Mouse (Mus musculus): ENCODE data around the gene Bach1. TPM values are rescaled to one million over a fixed set of nuclear protein-coding genes. Genes with fewer than 3 reads are reported as not detected.

Bach1 gene
- 16.5 and 18.1 TPM in 2 replicates for polyA plus RNA-seq (2015; fragmentation: Nextera tagmentation; extraction: Ambion mirVana)

GRCm38 (mm10) chr16:87698692-87699305 lies at the start of gene Bach1:
TSS of gene Bach1 (plus strand) at chr16:87698945.
- Histone ChIP-seq H3K9ac (peak within 1 kb of the TSS; percentile 97), H3K27ac (peak within 1 kb of the TSS; percentile 89), H3K27me3 (no peaks in the 10 kb centered on the region), H3K4me1 (peaks cover 28% of the 10 kb centered on the region), H3K9me3 (no peaks in the 10 kb centered on the region), H3K4me3 (peak within 1 kb of the TSS; percentile 81), H3K4me2 (peak within 1 kb of the TSS; percentile 84), H3K36me3 (no peaks in the 10 kb centered on the region)
- under 1% methylated on average over 81 of the region's 84 CpGs for WGBS
- ATAC-seq (ENCODE audit: insufficient number of reproducible peaks, insufficient read depth, low FRiP score, low TSS enrichment, low read depth): peak; percentile 93

- no peak overlapping the region for H3K9ac ChIP-seq
- no peaks in the 10 kb centered on the region for H3K4me1 ChIP-seq
- H3K27ac ChIP-seq: no peak overlapping the region
- no peaks in the 10 kb centered on the region for H3K36me3 ChIP-seq
- WGBS: 70% methylated on average over 8 of the region's 8 CpGs
- H3K27me3 ChIP-seq: no peaks in the 10 kb centered on the region
- ATAC-seq (ENCODE audit: insufficient number of reproducible peaks, insufficient read depth, low FRiP score, low TSS enrichment, low read depth): no peak
- no peaks in the 10 kb centered on the region for H3K9me3 ChIP-seq
- H3K4me3 ChIP-seq: no peak overlapping the region
- no peak overlapping the region for H3K4me2 ChIP-seq
Observed at GRCm38 (mm10) chr16:87652344-87652743, 46.4 kb upstream of the Bach1 start.

GRCm38 (mm10) chr16:87652924-87653323 lies 45.8 kb upstream of the Bach1 start:
- Histone ChIP-seq H3K4me1 (no peaks in the 10 kb centered on the region), H3K36me3 (no peaks in the 10 kb centered on the region), H3K4me2 (no peak overlapping the region), H3K9me3 (no peaks in the 10 kb centered on the region), H3K27ac (no peak overlapping the region), H3K4me3 (no peak overlapping the region), H3K9ac (no peak overlapping the region), H3K27me3 (no peaks in the 10 kb centered on the region)
- WGBS: 77% methylated on average over 13 of the region's 13 CpGs
- ATAC-seq (ENCODE audit: insufficient number of reproducible peaks, insufficient read depth, low FRiP score, low TSS enrichment, low read depth): no peak

GRCm38 (mm10) chr16:87654016-87654575 lies 44.6 kb upstream of the Bach1 start:
- Histone ChIP-seq H3K9me3 (no peaks in the 10 kb centered on the region), H3K9ac (no peak overlapping the region), H3K36me3 (no peaks in the 10 kb centered on the region), H3K4me1 (0 out of 2 replicates have a peak, but pooled peaks cover 3% of the 10 kb centered on the region), H3K27ac (no peak overlapping the region), H3K27me3 (no peaks in the 10 kb centered on the region), H3K4me3 (no peak overlapping the region), H3K4me2 (no peak overlapping the region)
- 83% methylated on average over 11 of the region's 11 CpGs for WGBS
- ATAC-seq (ENCODE audit: insufficient number of reproducible peaks, insufficient read depth, low FRiP score, low TSS enrichment, low read depth): no peak

- Histone ChIP-seq H3K9me3 (no peaks in the 10 kb centered on the region), H3K27me3 (no peaks in the 10 kb centered on the region), H3K36me3 (no peaks in the 10 kb centered on the region), H3K4me3 (no peak overlapping the region), H3K9ac (no peak overlapping the region), H3K27ac (no peak overlapping the region), H3K4me2 (no peak overlapping the region), H3K4me1 (0 out of 2 replicates have a peak, but pooled peaks cover 3% of the 10 kb centered on the region)
- WGBS: 84% methylated on average over 5 of the region's 5 CpGs
- ATAC-seq (ENCODE audit: insufficient number of reproducible peaks, insufficient read depth, low FRiP score, low TSS enrichment, low read depth): no peak
Observed at GRCm38 (mm10) chr16:87655005-87655404, 43.7 kb upstream of the Bach1 start.

GRCm38 (mm10) chr16:87655579-87655978 lies 43.2 kb upstream of the Bach1 start:
- no peak for ATAC-seq (ENCODE audit: insufficient number of reproducible peaks, insufficient read depth, low FRiP score, low TSS enrichment, low read depth)
- 87% methylated on average over 9 of the region's 9 CpGs for WGBS
- Histone ChIP-seq H3K27ac (no peak overlapping the region), H3K4me3 (no peak overlapping the region), H3K4me1 (0 out of 2 replicates have a peak, but pooled peaks cover 3% of the 10 kb centered on the region), H3K36me3 (no peaks in the 10 kb centered on the region), H3K27me3 (no peaks in the 10 kb centered on the region), H3K9ac (no peak overlapping the region), H3K9me3 (no peaks in the 10 kb centered on the region), H3K4me2 (no peak overlapping the region)

GRCm38 (mm10) chr16:87656771-87657170 lies 42.0 kb upstream of the Bach1 start:
- no peak overlapping the region for H3K27ac ChIP-seq
- no peak for ATAC-seq (ENCODE audit: insufficient number of reproducible peaks, insufficient read depth, low FRiP score, low TSS enrichment, low read depth)
- H3K4me1 ChIP-seq: 0 out of 2 replicates have a peak, but pooled peaks cover 12% of the 10 kb centered on the region
- H3K27me3 ChIP-seq: no peaks in the 10 kb centered on the region
- H3K9me3 ChIP-seq: no peaks in the 10 kb centered on the region
- no peak overlapping the region for H3K4me3 ChIP-seq
- no peaks in the 10 kb centered on the region for H3K36me3 ChIP-seq
- WGBS: 79% methylated on average over 4 of the region's 4 CpGs
- H3K9ac ChIP-seq: no peak overlapping the region
- H3K4me2 ChIP-seq: no peak overlapping the region

- Histone ChIP-seq H3K4me2 (no peak overlapping the region), H3K9ac (no peak overlapping the region), H3K4me1 (0 out of 2 replicates have a peak, but pooled peaks cover 12% of the 10 kb centered on the region), H3K27ac (no peak overlapping the region), H3K9me3 (no peaks in the 10 kb centered on the region), H3K36me3 (no peaks in the 10 kb centered on the region), H3K4me3 (no peak overlapping the region), H3K27me3 (no peaks in the 10 kb centered on the region)
- ATAC-seq (ENCODE audit: insufficient number of reproducible peaks, insufficient read depth, low FRiP score, low TSS enrichment, low read depth): no peak
- 95% methylated on average over 9 of the region's 9 CpGs for WGBS
Observed at GRCm38 (mm10) chr16:87657291-87657690, 41.5 kb upstream of the Bach1 start.

GRCm38 (mm10) chr16:87661024-87661471 lies 37.7 kb upstream of the Bach1 start:
- H3K4me2 ChIP-seq: peak overlapping the region; percentile 33
- 63% methylated on average over 12 of the region's 12 CpGs for WGBS
- peak overlapping the region; percentile 44; the same call in 1 of the 2 replicates for H3K27ac ChIP-seq
- peak; percentile 17; the same call in 1 of the 2 replicates for ATAC-seq (ENCODE audit: insufficient number of reproducible peaks, insufficient read depth, low FRiP score, low TSS enrichment, low read depth)
- H3K9ac ChIP-seq: no peak overlapping the region
- H3K4me1 ChIP-seq: 0 out of 2 replicates have a peak, but pooled peaks cover 21% of the 10 kb centered on the region
- no peaks in the 10 kb centered on the region for H3K36me3 ChIP-seq
- no peak overlapping the region for H3K4me3 ChIP-seq
- H3K9me3 ChIP-seq: no peaks in the 10 kb centered on the region
- H3K27me3 ChIP-seq: no peaks in the 10 kb centered on the region

- no peak for ATAC-seq (ENCODE audit: insufficient number of reproducible peaks, insufficient read depth, low FRiP score, low TSS enrichment, low read depth)
- Histone ChIP-seq H3K4me2 (peak overlapping the region; percentile 33; the same call in 1 of the 2 replicates), H3K27ac (peak overlapping the region; percentile 44; the same call in 1 of the 2 replicates), H3K9ac (no peak overlapping the region), H3K9me3 (no peaks in the 10 kb centered on the region), H3K36me3 (no peaks in the 10 kb centered on the region), H3K27me3 (no peaks in the 10 kb centered on the region), H3K4me1 (0 out of 2 replicates have a peak, but pooled peaks cover 21% of the 10 kb centered on the region), H3K4me3 (no peak overlapping the region)
- WGBS: 69% methylated on average over 8 of the region's 8 CpGs
Observed at GRCm38 (mm10) chr16:87661636-87662035, 37.1 kb upstream of the Bach1 start.

GRCm38 (mm10) chr16:87662528-87662927 lies 36.2 kb upstream of the Bach1 start:
- Histone ChIP-seq H3K9me3 (no peaks in the 10 kb centered on the region), H3K4me2 (no peak overlapping the region), H3K27ac (no peak overlapping the region), H3K36me3 (no peaks in the 10 kb centered on the region), H3K4me1 (0 out of 2 replicates have a peak, but pooled peaks cover 21% of the 10 kb centered on the region), H3K4me3 (no peak overlapping the region), H3K9ac (no peak overlapping the region), H3K27me3 (no peaks in the 10 kb centered on the region)
- 79% methylated on average over 2 of the region's 2 CpGs for WGBS
- ATAC-seq (ENCODE audit: insufficient number of reproducible peaks, insufficient read depth, low FRiP score, low TSS enrichment, low read depth): no peak

- Histone ChIP-seq H3K9ac (no peak overlapping the region), H3K4me1 (0 out of 2 replicates have a peak, but pooled peaks cover 17% of the 10 kb centered on the region), H3K36me3 (no peaks in the 10 kb centered on the region), H3K9me3 (no peaks in the 10 kb centered on the region), H3K4me2 (no peak overlapping the region), H3K27me3 (no peaks in the 10 kb centered on the region), H3K27ac (no peak overlapping the region), H3K4me3 (no peak overlapping the region)
- no peak for ATAC-seq (ENCODE audit: insufficient number of reproducible peaks, insufficient read depth, low FRiP score, low TSS enrichment, low read depth)
- WGBS: 69% methylated on average over 6 of the region's 6 CpGs
Observed at GRCm38 (mm10) chr16:87663890-87664289, 34.9 kb upstream of the Bach1 start.
